Mouse (Mus musculus) intestine, embryonic 16.5 days (tissue): ENCODE data around the gene Vmn1r85. TPM values are rescaled to one million over a fixed set of nuclear protein-coding genes. Genes with fewer than 3 reads are reported as not detected.
"Not testable (repeated sequence)": the region's sequence is repeated elsewhere in the genome, so short reads cannot be mapped to it uniquely, and the experiment has no call there.

Experiments used
- ATAC-seq: fragments of 200-750 bp; cut with Nextera tagmentation; 2 replicates; pipeline ENCODE4 v1.8.0; 2017; ENCODE audit warnings: moderate TSS enrichment, moderate library complexity
- H3K27ac ChIP-seq: fragments of 300-500 bp; sonication (generic); 2 replicates; pipeline ENCODE4 v1.5.1; 2014; ENCODE audit warnings: mild to moderate bottlenecking, low read length
- H3K27me3 ChIP-seq: fragments of 300-500 bp; sonication (generic); replicated peaks from 2 replicates; pipeline ENCODE4 v1.6.1; 2014; ENCODE audit warnings: low read length, control low read depth, mixed read lengths; ENCODE audit not compliant: control insufficient read depth, insufficient read depth
- H3K36me3 ChIP-seq: fragments of 300-500 bp; sonication (generic); 2 replicates; pipeline ENCODE4 v1.6.1; 2014; ENCODE audit warnings: low read length, control low read depth; ENCODE audit not compliant: control insufficient read depth, insufficient read depth
- H3K4me1 ChIP-seq: fragments of 300-500 bp; sonication (generic); 2 replicates; pipeline ENCODE4 v1.6.1; 2014; ENCODE audit warnings: low read length, control low read depth, mixed read lengths; ENCODE audit not compliant: control insufficient read depth, insufficient read depth
- H3K4me2 ChIP-seq: fragments of 300-500 bp; sonication (generic); 2 replicates; pipeline ENCODE4 v1.6.1; 2014; ENCODE audit warnings: low read depth, low read length, control low read depth
- H3K4me3 ChIP-seq: fragments of 300-500 bp; sonication (generic); 2 replicates; pipeline ENCODE4 v1.5.1; 2014; ENCODE audit warnings: mild to moderate bottlenecking, low read length
- H3K9ac ChIP-seq: fragments of 300-500 bp; sonication (generic); 2 replicates; pipeline ENCODE4 v1.6.1; 2014; ENCODE audit warnings: low read depth, low read length
- H3K9me3 ChIP-seq: fragments of 300-500 bp; sonication (generic); 2 replicates; pipeline ENCODE4 v1.6.1; 2016; ENCODE audit warnings: low read length, control low read depth; ENCODE audit not compliant: control insufficient read depth
- WGBS: fragments of 180-500 bp; shearing (Covaris S2); extraction: QIAGEN DNeasy Blood & Tissue Kit; methylation state at CpG from one replicate; pipeline ENCODE4 v1.1.7; 2014; 5-methylcytosine and 5-hydroxymethylcytosine counted together
- polyA plus RNA-seq: library from polyadenylated mRNA; unstranded; fragments of >200 nt; fragmentation: Nextera tagmentation; extraction: Ambion mirVana; gene quantifications from 2 replicates; pipeline ENCODE4 v1.2.1, GENCODE M21; 2015

The Vmn1r85 gene
- polyA plus RNA-seq: not detected in 2 replicates

DNA sequence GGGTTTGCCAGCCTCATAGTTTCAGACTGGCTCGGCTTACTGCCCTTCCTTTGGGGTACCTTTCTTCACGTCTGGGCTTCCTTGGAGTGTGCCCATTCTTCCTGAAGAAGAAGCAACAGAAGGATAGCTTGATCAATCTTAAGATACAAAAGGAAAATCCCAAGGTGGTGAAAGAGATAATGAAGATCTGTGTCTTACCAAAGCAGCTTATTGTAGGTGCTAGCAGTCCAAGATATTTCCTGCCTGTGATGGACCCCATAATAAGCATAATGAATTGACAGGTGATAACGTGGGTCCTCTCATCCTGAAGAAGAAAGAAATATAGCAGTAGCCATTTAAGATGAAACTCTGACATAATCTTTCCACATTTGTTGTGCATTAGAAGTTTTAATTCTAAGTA is at the start of gene Vmn1r85:
Gene Vmn1r85 (minus strand): TSS at position 101 of the 400 bp plus-strand sequence.
- WGBS: 61% methylated on average over 3 of the region's 3 CpGs
- no peak within 1 kb of the TSS for H3K4me2 ChIP-seq
- ATAC-seq: no peak

DNA sequence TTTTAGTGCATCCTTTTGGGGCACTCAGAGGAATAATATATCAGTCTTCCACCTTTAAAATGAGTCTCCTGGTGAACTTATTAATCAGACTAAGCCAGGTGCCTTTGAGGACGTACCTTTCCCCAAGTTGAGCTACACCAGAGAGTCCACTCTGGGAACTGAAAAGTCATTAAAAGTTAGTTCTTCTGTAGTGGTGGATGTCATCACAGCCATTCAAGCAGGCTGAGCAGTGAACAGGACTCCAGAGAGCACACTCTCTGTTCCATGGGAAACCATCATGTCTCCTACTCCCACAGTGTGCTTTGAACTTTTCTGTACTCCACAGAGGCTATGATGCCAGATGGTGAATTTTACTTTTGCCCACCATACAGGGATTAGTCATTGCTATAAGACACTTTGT is 45.1 kb upstream of the Vmn1r85 start, which contains the start of gene Vmn1r87:
Gene Vmn1r87 (minus strand): TSS at position 101 of the 400 bp plus-strand sequence.
- no peaks in the 10 kb centered on the region for H3K4me1 ChIP-seq
- H3K27ac ChIP-seq: no peak within 1 kb of the TSS
- no peak for ATAC-seq
- no peaks in the 10 kb centered on the region for H3K36me3 ChIP-seq
- WGBS: 81% methylated on average over 1 of the region's 1 CpGs
- H3K4me3 ChIP-seq: no peak within 1 kb of the TSS
- no peaks in the 10 kb centered on the region for H3K27me3 ChIP-seq
- H3K4me2 ChIP-seq: no peak within 1 kb of the TSS
- no peak within 1 kb of the TSS for H3K9ac ChIP-seq
- H3K9me3 ChIP-seq: no peaks in the 10 kb centered on the region

More for the DNA sequence above, at the start of gene Vmn1r85:
- Histone ChIP-seq H3K27me3 (no peaks in the 10 kb centered on the region), H3K4me1 (no peaks in the 10 kb centered on the region), H3K9ac (no peak within 1 kb of the TSS), H3K4me3 (no peak within 1 kb of the TSS), H3K9me3 (no peaks in the 10 kb centered on the region), H3K36me3 (no peaks in the 10 kb centered on the region), H3K27ac (no peak within 1 kb of the TSS)

DNA sequence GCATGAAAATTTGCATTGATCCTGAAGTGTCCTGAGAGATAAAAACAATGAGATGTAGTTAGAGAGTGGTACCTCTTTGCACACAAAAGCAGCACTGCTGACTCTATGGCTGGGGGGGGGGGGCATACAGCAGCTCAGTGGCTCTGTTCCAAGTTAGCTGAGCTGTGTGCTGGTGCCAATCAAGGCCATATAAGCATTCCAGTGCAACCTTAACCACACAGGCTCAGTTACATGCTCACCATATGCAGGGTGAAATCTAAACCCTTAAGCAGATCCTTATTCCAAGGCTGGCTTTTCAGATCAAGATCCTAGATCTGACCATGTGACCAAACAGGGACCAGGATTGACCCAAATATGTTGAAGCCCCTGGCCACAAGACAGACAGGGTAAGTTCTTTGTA is 42.4 kb upstream of the Vmn1r85 start:
- ATAC-seq: no peak
- Histone ChIP-seq H3K4me2 (no peak overlapping the region), H3K36me3 (no peaks in the 10 kb centered on the region), H3K9ac (no peak overlapping the region), H3K4me1 (no peaks in the 10 kb centered on the region), H3K4me3 (no peak overlapping the region), H3K27me3 (no peaks in the 10 kb centered on the region), H3K27ac (no peak overlapping the region), H3K9me3 (no peaks in the 10 kb centered on the region)

DNA sequence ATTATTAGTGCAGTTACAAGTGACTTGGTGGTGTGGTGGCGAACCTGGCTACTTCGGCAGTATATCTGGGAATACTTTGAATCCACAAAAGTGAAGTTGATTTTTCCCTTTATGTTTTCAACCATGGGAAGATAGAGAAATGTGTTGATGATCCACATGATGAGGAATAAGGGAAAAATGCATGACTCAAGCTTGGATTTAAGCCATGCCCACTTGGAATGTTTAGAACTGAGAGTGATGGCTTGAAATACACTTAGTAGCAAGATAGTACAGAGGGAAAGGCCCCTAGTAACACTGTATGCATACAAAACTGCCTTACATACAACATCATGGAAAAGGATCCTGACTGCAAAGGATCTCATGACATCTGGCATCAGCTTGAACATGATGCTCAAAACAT is 36.9 kb upstream of the Vmn1r85 start:
- H3K9ac ChIP-seq: no peak overlapping the region
- H3K36me3 ChIP-seq: no peaks in the 10 kb centered on the region
- ATAC-seq: no peak
- no peak overlapping the region for H3K27ac ChIP-seq
- no peaks in the 10 kb centered on the region for H3K4me1 ChIP-seq
- H3K27me3 ChIP-seq: no peaks in the 10 kb centered on the region
- WGBS: 93% methylated on average over 2 of the region's 2 CpGs
- no peak overlapping the region for H3K4me3 ChIP-seq
- no peaks in the 10 kb centered on the region for H3K9me3 ChIP-seq
- H3K4me2 ChIP-seq: no peak overlapping the region

DNA sequence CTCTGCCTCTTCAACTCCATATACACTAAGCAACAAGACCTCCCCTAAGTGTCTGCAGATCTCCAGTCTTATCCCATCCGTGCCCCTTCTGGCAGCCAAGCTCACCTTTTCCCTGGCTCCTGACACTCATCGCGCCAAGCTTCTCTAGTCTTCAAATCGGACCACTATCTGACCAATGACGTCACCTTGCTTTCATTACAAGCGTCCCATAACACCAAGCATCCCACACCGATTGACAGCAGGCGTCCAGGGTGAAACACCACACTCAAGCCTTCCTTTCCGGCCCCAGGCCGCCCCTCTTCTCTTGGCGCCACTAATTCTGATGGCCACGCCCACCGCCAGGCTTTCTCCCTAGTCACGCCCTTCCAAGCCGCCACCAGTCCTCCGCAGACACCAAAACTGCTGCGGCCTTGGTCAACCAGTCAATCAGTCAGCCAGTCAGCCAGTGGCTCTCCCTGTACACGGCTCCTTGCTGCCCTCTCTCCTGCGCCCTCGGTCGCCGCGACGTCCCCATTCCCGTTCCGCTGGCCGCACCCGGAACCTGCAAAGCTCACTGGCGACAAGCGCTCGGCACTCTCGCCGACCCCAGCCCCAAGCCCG is 28.7 kb upstream of the Vmn1r85 start:
- not testable (repeated sequence) for H3K9me3 ChIP-seq, H3K36me3 ChIP-seq, H3K4me1 ChIP-seq, H3K9ac ChIP-seq, H3K27ac ChIP-seq, H3K27me3 ChIP-seq
- under 1% methylated on average over 16 of the region's 34 CpGs for WGBS
- peak overlapping the region; percentile 26 for H3K4me3 ChIP-seq
- H3K4me2 ChIP-seq: peak overlapping the region; percentile 45
- ATAC-seq: peak; percentile 92

DNA sequence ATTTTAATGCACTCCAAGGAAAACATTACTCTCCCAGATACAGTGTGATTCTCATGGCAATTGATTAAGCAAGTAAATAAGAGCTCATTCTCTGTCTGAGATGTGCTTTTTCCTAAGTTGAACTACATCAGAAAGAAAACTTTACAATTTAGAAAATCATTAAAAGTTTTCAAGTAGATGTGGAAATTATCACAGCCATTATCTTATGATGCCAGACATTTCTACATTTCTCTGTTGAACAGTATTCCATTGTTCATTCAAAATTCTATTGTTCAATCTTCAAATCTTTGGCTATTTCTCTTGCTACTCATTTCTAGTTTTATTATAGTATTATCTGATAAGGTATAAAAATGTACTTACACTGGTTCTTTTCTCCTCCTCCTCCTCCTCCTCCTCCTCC is 24.8 kb upstream of the Vmn1r85 start, which contains the start of gene Vmn1r86:
Gene Vmn1r86 (minus strand): TSS at position 101 of the 400 bp plus-strand sequence.
- Histone ChIP-seq H3K9me3 (no peaks in the 10 kb centered on the region), H3K9ac (no peak within 1 kb of the TSS), H3K36me3 (no peaks in the 10 kb centered on the region), H3K4me2 (no peak within 1 kb of the TSS), H3K4me1 (no peaks in the 10 kb centered on the region), H3K27me3 (no peaks in the 10 kb centered on the region), H3K4me3 (no peak within 1 kb of the TSS), H3K27ac (no peak within 1 kb of the TSS)
- ATAC-seq: no peak

DNA sequence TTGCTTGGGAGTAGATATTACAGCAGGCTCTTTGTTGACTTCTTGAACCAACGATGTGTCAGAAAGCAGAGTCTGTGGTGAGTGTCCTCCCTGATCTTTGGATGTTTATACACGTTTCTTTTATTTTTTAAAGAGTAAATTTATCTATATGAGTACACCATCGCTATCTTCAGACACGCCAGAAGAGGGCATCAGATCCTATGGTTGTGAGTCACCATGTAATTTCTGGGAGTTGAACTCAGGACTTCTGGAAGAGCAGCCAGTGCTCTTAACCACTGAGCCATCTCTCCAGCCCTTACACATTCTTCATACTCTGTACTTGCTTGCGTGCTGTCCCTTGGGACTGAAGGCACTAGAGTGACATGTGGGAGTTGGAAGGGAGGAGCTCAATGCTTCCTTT is 22.7 kb downstream of the Vmn1r85 start:
- Histone ChIP-seq H3K27me3 (no peaks in the 10 kb centered on the region), H3K27ac (no peak overlapping the region), H3K9me3 (no peaks in the 10 kb centered on the region), H3K4me1 (no peaks in the 10 kb centered on the region), H3K4me3 (no peak overlapping the region), H3K4me2 (no peak overlapping the region), H3K9ac (no peak overlapping the region), H3K36me3 (no peaks in the 10 kb centered on the region)
- WGBS: 61% methylated on average over 5 of the region's 5 CpGs
- ATAC-seq: no peak

DNA sequence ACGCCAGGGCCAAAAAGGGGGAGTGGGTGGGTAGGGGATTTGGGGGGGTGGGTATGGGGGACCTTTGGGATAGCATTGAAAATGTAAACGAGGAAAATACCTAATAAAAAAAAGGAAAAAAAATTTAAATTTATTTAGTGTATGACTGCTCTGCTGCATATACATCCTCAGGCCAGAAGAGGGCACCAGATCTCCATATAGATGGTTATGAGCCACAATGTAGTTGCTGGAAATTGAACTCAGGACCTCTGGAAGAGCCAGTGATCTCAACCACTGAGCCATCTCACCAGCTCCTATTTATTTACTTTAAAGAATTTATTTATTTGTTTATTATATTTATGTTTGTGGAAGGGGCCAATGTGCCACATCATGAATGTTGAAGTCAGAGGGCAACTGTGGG is 31.6 kb downstream of the Vmn1r85 start:
- H3K4me3 ChIP-seq, H3K36me3 ChIP-seq, H3K4me2 ChIP-seq, H3K4me1 ChIP-seq, H3K9ac ChIP-seq, H3K27ac ChIP-seq, H3K9me3 ChIP-seq, H3K27me3 ChIP-seq, ATAC-seq: not testable (repeated sequence)
- 68% methylated on average over 2 of the region's 2 CpGs for WGBS

DNA sequence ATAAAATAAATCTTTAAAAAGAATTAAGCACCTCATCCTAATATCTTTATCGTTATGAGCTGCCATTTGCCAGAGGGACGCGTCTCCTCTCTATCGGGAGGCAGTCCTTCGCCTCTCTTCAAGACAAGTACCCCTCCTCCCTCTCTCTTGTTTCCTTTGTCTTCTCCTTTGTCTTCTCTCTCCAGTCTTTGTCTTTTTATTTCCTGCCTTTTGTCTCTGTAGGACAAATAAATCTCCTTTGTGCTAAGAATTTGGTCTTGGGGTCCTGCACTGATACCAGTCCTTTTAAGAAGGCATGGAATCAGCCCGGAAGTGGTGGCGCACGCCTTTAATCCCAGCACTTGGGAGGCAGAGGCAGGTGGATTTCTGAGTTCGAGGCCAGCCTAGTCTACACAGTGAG is 35.4 kb downstream of the Vmn1r85 start:
- no peaks in the 10 kb centered on the region for H3K4me1 ChIP-seq
- H3K27me3 ChIP-seq: no peaks in the 10 kb centered on the region
- ATAC-seq: no peak
- H3K9me3 ChIP-seq: no peaks in the 10 kb centered on the region
- 92% methylated on average over 9 of the region's 9 CpGs for WGBS
- H3K4me2 ChIP-seq: no peak overlapping the region
- no peak overlapping the region for H3K9ac ChIP-seq
- H3K36me3 ChIP-seq: no peaks in the 10 kb centered on the region
- no peak overlapping the region for H3K27ac ChIP-seq
- H3K4me3 ChIP-seq: no peak overlapping the region
